Mouse (Mus musculus) stomach, embryonic 16.5 days (tissue): ENCODE measurements at regions not wholly inside any gene's neighbourhood (a gene's known extent, or its start where the extent isn't known, plus 50 kb on each side); places are given as distances from the start of the nearest gene placed in this dataset.
A peak's percentile ranks its signal among the peaks of the same experiment; 100 is the strongest.

Source experiments
- ATAC-seq: fragments of 200-750 bp; cut with Nextera tagmentation; 2 replicates; pipeline ENCODE4 v1.8.0; 2017; ENCODE audit warnings: moderate number of reproducible peaks, moderate TSS enrichment; ENCODE audit not compliant: insufficient read depth, low FRiP score
- H3K27ac ChIP-seq: fragments of 300-500 bp; sonication (generic); 2 replicates; pipeline ENCODE4 v1.5.1; 2014; ENCODE audit warnings: low read length
- H3K27me3 ChIP-seq: fragments of 300-500 bp; sonication (generic); 2 replicates; pipeline ENCODE4 v1.6.1; 2014; ENCODE audit warnings: low read length, control low read depth, mixed read lengths; ENCODE audit not compliant: control insufficient read depth, insufficient read depth
- H3K36me3 ChIP-seq: fragments of 300-500 bp; sonication (generic); 2 replicates; pipeline ENCODE4 v1.6.1; 2014; ENCODE audit warnings: low read length; ENCODE audit not compliant: control insufficient read depth, insufficient read depth
- H3K4me1 ChIP-seq: fragments of 300-500 bp; sonication (generic); 2 replicates; pipeline ENCODE4 v1.6.1; 2014; ENCODE audit warnings: low read length, control low read depth, mixed read lengths; ENCODE audit not compliant: control insufficient read depth, insufficient read depth
- H3K4me2 ChIP-seq: fragments of 300-500 bp; sonication (generic); 2 replicates; pipeline ENCODE4 v1.6.1; 2014; ENCODE audit warnings: low read depth, low read length, mixed read lengths
- H3K4me3 ChIP-seq: fragments of 300-500 bp; sonication (generic); replicated peaks from 2 replicates; pipeline ENCODE4 v1.5.1; 2014; ENCODE audit warnings: mild to moderate bottlenecking, low read length
- H3K9ac ChIP-seq: fragments of 300-500 bp; sonication (generic); 2 replicates; pipeline ENCODE4 v1.6.1; 2014; ENCODE audit warnings: low read length
- H3K9me3 ChIP-seq: fragments of 300-500 bp; sonication (generic); replicated peaks from 2 replicates; pipeline ENCODE4 v1.6.1; 2016; ENCODE audit warnings: low read length, control low read depth; ENCODE audit not compliant: control insufficient read depth
- WGBS: fragments of 180-500 bp; shearing (Covaris S2); extraction: QIAGEN DNeasy Blood & Tissue Kit; methylation state at CpG from one replicate; pipeline ENCODE4 v1.1.7; 2014; 5-methylcytosine and 5-hydroxymethylcytosine counted together

- Histone ChIP-seq H3K9me3 (no peaks in the 10 kb centered on the region), H3K27ac (no peak overlapping the region), H3K4me3 (no peak overlapping the region), H3K9ac (no peak overlapping the region), H3K27me3 (no peaks in the 10 kb centered on the region), H3K4me2 (no peak overlapping the region), H3K4me1 (no peaks in the 10 kb centered on the region), H3K36me3 (no peaks in the 10 kb centered on the region)
- no peak for ATAC-seq
- 76% methylated on average over 4 of the region's 4 CpGs for WGBS
Observed at GRCm38 (mm10) chr13:11331991-11332390, 774.8 kb downstream of the Ryr2 start.

GRCm38 (mm10) chr13:11308716-11309115 is 798.0 kb downstream of the Ryr2 start:
- Histone ChIP-seq H3K27me3 (no peaks in the 10 kb centered on the region), H3K4me3 (no peak overlapping the region), H3K27ac (no peak overlapping the region), H3K4me1 (no peaks in the 10 kb centered on the region), H3K36me3 (no peaks in the 10 kb centered on the region), H3K9ac (no peak overlapping the region), H3K4me2 (no peak overlapping the region), H3K9me3 (no peaks in the 10 kb centered on the region)
- WGBS, result 83% methylated on average over 2 of the region's 2 CpGs
- ATAC-seq, result no peak

- no peak for ATAC-seq
- no peak overlapping the region for H3K4me3 ChIP-seq
- H3K4me1 ChIP-seq, result no peaks in the 10 kb centered on the region
- H3K36me3 ChIP-seq, result no peaks in the 10 kb centered on the region
- H3K4me2 ChIP-seq, result no peak overlapping the region
- no peaks in the 10 kb centered on the region for H3K9me3 ChIP-seq
- no peaks in the 10 kb centered on the region for H3K27me3 ChIP-seq
- H3K27ac ChIP-seq, result no peak overlapping the region
- no peak overlapping the region for H3K9ac ChIP-seq
- 78% methylated on average over 2 of the region's 2 CpGs for WGBS
Observed at GRCm38 (mm10) chr13:11295493-11295892, 811.3 kb downstream of the Ryr2 start.

GRCm38 (mm10) chr13:11294689-11295088 is 812.1 kb downstream of the Ryr2 start:
- H3K36me3 ChIP-seq, result no peaks in the 10 kb centered on the region
- 85% methylated on average over 1 of the region's 1 CpGs for WGBS
- ATAC-seq, result no peak
- no peak overlapping the region for H3K9ac ChIP-seq
- no peak overlapping the region for H3K4me2 ChIP-seq
- no peaks in the 10 kb centered on the region for H3K27me3 ChIP-seq
- H3K4me3 ChIP-seq, result no peak overlapping the region
- H3K4me1 ChIP-seq, result no peaks in the 10 kb centered on the region
- no peak overlapping the region for H3K27ac ChIP-seq
- H3K9me3 ChIP-seq, result no peaks in the 10 kb centered on the region

DNA sequence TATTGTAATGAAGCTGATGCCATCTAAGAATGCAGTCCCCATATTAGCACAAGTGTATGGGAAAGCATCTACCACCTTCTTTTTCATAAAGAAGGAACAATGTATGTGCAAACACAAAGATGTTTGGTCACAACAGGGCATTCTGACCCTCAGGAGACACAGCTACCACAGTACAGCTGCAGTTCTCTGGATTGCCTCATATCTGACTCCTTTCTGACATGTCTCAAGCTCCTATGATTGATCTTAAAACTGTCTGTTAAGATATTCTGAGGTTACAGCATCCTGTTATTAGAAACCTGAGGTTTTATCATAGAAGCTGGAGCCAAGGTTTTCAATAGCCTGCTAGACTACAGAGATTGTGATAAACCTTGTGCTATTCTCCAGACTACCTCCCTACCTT is 813.0 kb downstream of the Ryr2 start:
- H3K9me3 ChIP-seq, result no peaks in the 10 kb centered on the region
- no peak overlapping the region for H3K4me3 ChIP-seq
- H3K9ac ChIP-seq, result no peak overlapping the region
- H3K27me3 ChIP-seq, result no peaks in the 10 kb centered on the region
- ATAC-seq, result no peak
- no peaks in the 10 kb centered on the region for H3K36me3 ChIP-seq
- H3K27ac ChIP-seq, result no peak overlapping the region
- no peaks in the 10 kb centered on the region for H3K4me1 ChIP-seq
- no peak overlapping the region for H3K4me2 ChIP-seq

- Histone ChIP-seq H3K36me3 (no peaks in the 10 kb centered on the region), H3K4me2 (no peak overlapping the region), H3K27ac (no peak overlapping the region), H3K27me3 (no peaks in the 10 kb centered on the region), H3K4me3 (no peak overlapping the region), H3K9me3 (no peaks in the 10 kb centered on the region), H3K9ac (no peak overlapping the region), H3K4me1 (no peaks in the 10 kb centered on the region)
- WGBS, result 46% methylated on average over 1 of the region's 1 CpGs
- ATAC-seq, result no peak
Observed at GRCm38 (mm10) chr13:11273896-11274295, 832.8 kb downstream of the Ryr2 start.

DNA sequence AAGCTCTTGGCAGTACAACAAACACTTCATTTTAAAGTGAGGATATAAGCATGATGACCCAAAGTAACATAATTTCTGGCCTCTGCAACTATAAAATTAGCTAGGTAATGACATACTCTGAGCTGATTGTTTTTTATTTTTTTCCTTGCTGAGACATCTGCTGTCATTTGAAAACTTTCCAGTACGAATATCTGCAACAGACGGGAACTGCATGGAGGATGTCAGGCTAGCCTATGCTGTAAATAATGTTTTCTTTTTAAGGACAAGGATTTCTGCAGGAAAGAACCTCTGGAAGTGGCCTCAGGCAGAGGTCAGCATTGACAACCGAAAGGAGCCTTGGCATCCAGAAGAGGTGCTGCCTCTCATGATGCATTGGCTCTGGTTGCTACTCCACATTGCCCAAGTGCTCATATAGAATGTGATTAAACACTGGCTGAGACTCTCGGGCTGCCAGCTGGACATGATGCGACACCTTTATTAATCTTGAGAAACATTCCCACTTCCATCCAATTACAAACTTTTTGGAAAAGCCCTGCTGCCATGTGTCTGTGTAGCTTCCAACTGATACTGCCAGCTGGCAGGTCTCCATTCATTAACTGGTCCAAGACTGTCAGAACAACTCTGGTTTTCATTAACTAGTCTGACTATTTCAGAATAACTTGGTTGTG is 837.9 kb downstream of the Ryr2 start:
- no peaks in the 10 kb centered on the region for H3K36me3 ChIP-seq
- no peaks in the 10 kb centered on the region for H3K9me3 ChIP-seq
- H3K27ac ChIP-seq, result no peak overlapping the region
- H3K4me3 ChIP-seq, result no peak overlapping the region
- WGBS, result 55% methylated on average over 5 of the region's 5 CpGs
- no peak overlapping the region for H3K4me2 ChIP-seq
- ATAC-seq, result 0 out of 2 replicates have a peak, but pooled peaks have one; percentile 29
- H3K27me3 ChIP-seq, result no peaks in the 10 kb centered on the region
- H3K9ac ChIP-seq, result no peak overlapping the region
- no peaks in the 10 kb centered on the region for H3K4me1 ChIP-seq

- Histone ChIP-seq H3K9ac (no peak overlapping the region), H3K4me3 (no peak overlapping the region), H3K4me2 (no peak overlapping the region), H3K27me3 (no peaks in the 10 kb centered on the region), H3K36me3 (no peaks in the 10 kb centered on the region), H3K4me1 (no peaks in the 10 kb centered on the region), H3K9me3 (no peaks in the 10 kb centered on the region), H3K27ac (no peak overlapping the region)
- no peak for ATAC-seq
Observed at GRCm38 (mm10) chr13:11247541-11247940, 859.2 kb downstream of the Ryr2 start.

DNA sequence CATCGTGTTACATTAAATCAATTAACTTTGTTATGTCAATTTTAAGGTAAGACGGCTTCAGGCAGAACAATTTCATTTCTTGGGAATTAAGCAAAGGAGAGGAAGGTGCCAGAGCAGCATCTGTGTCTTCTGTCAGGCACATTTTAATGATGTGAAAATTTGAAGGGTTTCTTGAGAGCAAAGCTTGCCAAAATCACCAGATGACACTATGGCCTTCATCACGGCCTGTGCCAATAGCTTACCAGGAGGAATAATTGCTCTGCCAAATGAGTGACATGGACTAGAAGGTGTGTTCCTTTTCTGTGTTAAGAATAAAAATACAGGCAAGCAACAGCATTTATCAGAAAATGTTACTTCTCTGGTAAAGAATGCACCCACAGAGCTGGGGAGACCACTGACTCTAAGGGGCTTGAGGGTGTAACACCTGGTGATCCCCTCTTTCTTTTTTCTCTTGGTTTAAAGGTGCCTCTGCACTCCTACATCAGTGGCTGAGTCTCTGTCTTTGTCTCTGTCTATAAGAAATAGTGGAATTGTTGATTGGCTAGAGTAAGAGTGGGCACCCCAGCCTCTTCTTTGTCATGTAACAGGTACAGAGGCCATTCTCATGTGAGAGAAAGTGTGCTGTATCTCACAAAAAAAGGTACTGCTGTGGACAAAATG is 856.2 kb upstream of the Chrm3 start:
- 91% methylated on average over 3 of the region's 3 CpGs for WGBS
- H3K9me3 ChIP-seq, result no peaks in the 10 kb centered on the region
- H3K4me1 ChIP-seq, result no peaks in the 10 kb centered on the region
- H3K27ac ChIP-seq, result no peak overlapping the region
- H3K4me3 ChIP-seq, result no peak overlapping the region
- no peak overlapping the region for H3K9ac ChIP-seq
- H3K36me3 ChIP-seq, result no peaks in the 10 kb centered on the region
- no peaks in the 10 kb centered on the region for H3K27me3 ChIP-seq
- no peak for ATAC-seq
- no peak overlapping the region for H3K4me2 ChIP-seq
